Mouse (Mus musculus): ENCODE results near the gene Cd200r3.

Gene Cd200r3

DNA sequence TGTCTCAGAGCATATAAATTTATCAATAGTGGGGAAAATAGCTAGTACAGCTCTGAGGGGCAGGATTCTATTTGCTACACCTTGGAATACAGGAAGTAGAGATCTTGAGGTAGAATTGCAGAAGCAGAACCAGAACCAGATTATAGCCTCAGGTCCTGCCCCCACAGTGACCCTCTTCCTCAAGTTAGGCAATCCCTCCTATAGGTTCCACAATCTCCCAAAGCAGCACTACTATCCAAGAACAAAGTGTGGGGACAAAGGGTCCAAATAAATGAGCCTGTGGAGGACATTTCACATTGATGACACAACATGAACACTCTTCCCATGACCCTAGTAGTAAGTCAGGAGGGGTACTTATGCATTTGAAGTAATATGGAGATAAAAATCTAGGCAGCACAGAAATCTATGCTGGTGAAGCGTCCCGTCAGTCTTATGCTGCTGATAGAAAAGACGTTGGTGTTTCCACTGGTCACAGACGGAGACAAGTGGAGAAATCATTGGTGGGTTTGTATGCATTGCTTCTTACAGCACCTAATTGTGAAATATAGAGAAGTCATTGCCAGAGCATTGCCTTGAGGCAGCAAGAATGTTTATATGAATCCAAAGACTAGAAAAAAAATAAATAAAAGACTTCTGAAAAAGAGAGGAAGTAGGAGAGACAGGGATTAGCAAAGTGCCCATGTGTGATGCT, 45.3 kb downstream of the Cd200r3 start:
- no peak for DNase-seq (ENCODE audit: low spot score in 2 of 2)

DNA sequence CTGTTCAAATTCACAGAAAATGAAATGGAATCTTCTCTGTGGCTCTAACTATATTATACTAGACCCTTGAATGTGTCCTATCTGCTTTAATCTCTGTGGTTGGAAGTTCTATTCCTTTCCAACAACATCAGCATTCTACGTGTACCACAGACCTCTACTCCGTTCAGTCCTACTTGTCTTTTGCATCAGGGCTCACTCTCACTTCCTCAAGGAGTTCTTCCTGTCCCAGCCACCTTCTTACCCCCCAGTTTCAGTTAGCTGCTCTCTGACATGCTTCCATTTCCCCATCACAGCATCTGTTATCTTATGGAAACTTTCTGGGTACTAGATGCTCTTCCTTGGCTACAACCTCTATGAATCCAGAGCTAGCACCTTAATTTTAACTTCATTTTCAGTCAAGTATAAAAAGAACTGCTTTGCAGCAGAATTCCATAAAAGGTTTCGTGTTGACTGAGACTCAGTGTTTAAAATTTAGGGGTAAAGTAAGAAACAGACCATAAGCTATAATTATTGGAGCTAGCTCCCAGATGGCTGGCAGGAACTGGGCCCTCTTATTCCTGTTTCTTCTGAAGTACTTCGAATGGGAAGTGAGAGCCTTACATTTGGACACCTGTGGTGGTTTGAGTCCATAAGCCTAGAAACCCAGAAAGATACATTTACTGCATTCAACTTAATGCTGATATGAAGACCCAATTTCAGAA, 50.0 kb downstream of the Cd200r3 start:
- DNase-seq (ENCODE audit: low spot score in 2 of 2) = no peak

DNA sequence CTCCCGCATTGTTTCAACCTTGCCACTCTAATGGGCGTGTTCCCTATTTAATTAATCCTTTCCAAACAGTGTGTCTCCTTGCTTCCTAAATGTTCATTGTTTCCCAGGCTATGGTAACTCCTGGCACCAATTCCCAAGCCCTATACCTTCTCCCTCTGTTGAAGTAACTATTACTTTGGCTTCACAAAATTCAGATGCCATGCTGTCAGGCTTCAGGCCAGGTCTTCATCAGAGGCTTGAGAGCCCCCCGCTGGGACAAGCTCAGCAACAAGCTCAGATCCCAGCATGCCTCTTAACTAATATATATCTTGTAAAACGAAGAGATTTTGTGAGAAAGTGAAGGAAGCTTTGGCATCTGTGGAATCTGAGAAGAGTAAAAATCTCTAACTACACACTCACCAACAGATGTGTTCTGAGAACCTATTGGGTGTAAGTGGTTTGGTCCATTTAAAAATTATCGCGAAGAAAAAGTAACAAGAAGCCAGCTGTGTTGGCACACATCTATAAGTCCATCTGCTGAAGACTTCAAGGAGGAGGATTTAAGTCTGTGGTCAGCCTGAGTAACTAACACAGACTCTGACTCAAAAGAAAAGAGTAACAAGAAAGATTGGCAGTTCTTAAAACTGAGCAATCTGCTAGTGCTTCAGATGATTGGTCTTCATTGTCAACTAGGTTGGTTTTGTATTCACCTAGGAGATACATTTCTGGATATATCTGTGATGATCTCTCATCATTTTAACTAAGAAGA, 50.9 kb downstream of the Cd200r3 start:
- DNase-seq (ENCODE audit: low spot score in 2 of 2) = no peak

DNA sequence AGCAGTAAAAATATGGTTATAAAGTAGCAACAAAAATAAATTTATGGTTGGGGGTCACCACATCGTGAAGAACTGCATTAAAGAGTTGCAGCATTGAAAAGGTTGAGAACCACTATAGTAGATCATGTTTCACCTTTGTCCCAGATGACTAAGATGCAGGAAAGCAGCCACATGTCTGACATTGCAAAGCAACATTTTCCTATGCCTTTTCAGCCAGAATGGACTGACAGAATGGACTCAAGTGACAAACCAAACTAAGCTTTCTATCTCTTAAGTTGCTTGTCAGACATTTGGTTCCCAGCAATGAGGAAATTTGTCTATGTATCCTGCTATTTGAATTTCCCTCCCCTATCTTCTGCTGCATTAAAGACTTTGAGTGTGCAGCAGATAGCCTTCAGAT, 51.6 kb downstream of the Cd200r3 start:
- DNase-seq (ENCODE audit: low spot score in 2 of 2) = no peak

DNA sequence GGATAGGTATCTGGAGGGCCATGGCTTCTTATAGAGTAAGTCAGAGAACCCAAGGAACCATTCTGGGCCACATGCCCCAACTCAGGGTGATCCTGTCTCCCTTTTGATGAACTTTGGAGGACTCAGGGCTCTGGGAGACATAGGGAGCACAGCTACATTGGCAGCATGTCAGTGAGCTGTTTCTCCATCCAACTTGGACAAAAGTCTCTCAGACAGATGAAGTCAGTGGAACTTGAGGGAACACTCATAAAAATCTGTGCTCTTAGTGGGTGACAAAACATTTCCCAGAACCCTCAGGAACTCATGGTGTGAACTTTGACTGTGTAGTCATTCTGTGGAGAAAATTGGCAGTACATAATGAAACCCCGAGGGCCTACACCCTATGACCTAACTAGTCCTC, 53.2 kb downstream of the Cd200r3 start:
- DNase-seq (ENCODE audit: low spot score in 2 of 2) = peak in 1 of 2 experiments; percentile 56

DNA sequence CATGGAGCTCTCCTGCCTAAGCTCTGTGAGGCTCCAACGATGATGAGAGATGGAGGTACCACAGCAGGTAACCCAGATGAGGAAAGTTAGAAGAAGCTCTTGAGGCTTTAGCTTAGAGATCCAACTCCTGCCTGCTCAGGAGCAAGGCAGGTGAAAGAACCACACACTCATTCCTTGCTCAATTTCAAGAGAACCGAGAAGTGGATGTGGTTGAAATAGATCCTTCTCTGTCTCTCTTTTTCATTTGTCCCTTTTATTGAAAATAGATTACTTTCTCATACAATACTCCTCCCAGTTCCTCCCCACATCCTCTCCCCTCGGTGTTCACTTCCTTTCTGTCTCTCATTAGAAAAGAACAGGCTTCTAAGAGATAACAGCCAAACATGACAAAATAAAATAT, 56.1 kb downstream of the Cd200r3 start:
- no peak for DNase-seq (ENCODE audit: low spot score in 2 of 2)

DNA sequence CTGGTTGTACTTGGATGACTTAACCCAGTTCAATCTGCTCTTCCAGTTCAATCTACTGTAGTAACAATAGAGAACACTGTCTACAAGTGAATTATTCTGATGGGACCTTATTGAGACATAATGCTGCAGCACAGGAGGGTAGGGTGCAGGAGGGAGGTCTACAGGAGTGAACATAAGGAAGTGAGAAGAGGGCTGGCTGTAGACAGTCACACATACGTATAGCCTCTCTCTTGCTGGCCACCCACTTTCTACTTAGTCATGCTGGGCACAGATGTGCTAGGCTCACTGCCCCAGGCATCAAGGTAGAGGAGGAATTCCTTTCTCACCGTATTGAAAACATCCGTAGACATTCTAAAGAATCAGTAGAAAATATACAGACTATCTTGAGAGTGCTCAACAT, 61.0 kb downstream of the Cd200r3 start:
- no peak for DNase-seq (ENCODE audit: low spot score in 2 of 2)

DNA sequence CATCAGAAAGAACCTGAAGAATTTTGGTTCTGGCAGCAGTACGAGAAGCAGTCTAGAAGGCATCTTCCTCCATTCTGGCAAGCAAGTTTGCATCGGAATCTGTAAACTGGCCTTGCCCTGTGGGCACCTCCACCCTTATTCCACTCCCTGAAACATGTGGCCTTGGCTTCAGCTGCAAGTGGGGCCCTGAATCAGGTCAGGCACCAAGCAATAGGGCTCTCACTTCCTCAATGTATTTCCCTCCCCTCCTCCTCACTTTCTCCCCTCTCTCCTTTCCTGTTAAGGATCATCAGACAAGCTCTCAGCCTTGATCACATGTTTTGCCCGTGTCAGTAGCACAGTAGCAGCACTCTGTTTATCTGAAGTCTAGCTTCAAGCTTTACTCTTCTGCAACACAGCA, 61.8 kb downstream of the Cd200r3 start:
- no peak for DNase-seq (ENCODE audit: low spot score in 2 of 2)

DNA sequence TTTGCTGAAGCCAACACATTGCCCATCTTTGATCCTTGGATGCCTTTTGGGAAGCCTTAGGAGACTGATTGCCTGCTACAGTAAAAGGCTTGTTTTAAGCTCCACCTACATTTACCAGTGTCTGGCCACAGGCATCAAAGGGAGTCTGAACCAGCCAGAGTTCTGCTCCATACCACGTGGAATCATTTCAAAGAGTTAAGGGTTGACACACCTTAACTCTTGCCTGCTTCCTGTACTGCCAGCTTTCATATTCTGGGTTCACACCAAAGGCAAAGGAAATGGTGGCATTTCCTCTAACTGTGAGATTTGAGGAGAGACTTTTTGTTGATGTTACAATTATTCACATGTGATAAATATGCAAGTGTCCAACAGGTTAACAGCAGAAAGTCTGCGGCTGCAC, 63.5 kb downstream of the Cd200r3 start:
- no peak for DNase-seq (ENCODE audit: low spot score in 2 of 2)

DNA sequence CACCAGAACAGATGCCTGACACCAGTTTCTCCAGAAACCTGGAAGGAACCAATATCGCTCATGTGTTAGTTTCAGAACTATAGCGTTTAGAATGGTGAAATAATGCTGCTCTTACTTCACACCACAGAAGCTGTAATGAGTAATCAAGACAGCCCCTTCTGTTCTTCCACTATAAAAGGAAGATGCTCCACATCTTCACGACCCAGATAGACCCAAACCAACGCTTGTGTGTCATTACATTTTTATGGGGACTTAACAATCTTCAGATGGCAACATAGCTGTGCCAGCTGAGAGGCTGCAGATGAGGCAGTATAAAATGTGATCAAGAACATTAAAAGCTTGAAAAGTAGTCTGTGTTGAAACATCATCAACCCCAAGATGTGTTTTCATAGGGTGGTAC, 64.3 kb downstream of the Cd200r3 start:
- DNase-seq (ENCODE audit: low spot score in 2 of 2) = no peak

DNA sequence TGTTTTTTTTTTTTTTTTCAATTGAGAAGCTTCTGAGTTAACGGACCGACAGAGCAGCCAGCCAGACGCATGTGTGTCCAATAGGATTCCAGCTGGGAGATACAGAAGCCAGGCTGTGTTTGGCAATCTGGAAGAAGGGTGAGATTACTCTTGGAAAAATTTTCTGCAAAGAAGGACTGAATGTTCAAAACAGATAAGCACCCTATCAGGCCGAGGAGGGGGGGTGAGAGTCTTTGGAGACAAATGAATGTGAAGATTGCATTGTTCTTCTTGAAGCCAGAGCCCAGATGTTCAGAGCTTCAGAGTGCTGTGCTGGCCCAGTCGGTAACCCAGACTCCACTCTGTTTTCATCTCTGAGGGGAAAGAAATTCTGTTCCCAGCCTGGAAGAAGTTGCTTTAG, 66.2 kb downstream of the Cd200r3 start:
- DNase-seq (ENCODE audit: low spot score in 2 of 2) = peak in 1 of 2 experiments; percentile 65

DNA sequence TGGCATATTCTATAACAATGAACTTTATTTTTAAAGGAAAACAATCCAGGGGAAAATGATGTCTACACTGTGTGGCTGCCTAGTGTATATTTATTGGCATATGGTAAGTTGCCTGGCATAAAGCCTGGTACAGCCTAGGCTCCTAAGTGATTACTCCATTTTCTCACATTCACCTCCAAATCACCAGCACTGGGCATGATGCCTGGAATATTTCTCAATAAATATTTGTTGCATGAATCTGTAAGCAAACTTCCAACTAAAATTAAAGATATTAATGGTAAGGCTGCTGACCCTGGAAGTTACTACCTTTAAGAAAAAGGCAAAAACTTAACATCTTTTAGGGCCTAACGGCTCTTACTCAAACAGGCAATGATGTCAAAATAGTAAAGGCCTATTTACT, 72.1 kb downstream of the Cd200r3 start:
- DNase-seq (ENCODE audit: low spot score in 2 of 2) = peak in 1 of 2 experiments; percentile 26

DNA sequence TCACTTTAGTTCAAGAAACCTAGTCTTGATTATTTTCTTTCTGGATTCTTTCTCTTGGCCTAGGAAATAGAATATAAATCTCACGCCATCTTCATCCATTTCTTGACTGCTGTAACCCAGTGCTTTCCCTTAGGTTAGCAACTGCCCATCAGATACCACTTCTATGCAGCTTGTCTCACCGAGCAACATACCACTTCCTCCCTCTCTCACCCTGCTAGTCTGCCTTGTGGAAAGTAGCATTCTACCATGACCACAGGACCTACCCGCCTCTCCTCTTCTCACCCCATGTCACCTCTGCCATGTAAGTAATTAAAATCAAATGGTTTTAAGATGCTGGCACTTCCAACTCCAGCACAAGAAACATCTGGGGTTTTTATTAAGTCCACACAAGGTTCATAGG, 73.0 kb downstream of the Cd200r3 start:
- DNase-seq (ENCODE audit: low spot score in 2 of 2) = no peak

DNA sequence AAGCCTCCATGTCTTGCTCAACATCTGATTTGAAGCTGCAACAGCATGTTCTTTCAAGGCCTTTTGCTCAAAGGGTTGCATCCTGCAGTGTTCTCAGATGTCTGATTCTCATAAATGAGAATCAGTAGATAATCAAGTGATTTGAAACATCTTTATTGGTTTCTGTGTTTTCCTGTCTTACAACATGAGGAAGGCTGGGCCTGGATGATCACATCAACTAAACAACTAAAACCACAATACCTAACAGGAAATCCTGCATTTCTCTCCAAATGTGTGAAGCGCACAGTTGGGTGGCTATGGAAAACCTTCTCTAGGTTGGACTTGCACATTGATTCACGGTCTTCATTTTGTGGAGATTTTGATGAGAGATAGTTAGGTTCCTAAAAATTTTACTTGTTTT, 75.4 kb downstream of the Cd200r3 start:
- no peak for DNase-seq (ENCODE audit: low spot score in 2 of 2)

DNA sequence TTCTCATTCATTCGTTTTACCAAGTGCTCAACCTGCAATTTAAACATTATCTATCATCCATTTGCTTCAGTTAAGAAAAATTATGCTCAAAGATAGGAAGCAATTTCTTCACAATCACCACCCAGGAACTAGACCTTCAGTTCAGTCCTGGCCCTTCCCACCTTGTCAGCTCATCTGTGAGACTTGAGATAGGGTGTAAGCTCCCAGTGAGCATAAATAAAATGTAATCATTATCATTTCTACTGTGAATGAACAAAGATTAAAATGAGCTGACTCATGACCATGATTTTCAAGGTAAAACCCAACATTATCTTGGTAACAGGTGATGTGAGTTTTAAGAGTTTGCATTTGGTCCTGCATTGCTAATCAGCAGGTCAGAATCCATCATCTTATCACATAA, 76.6 kb downstream of the Cd200r3 start:
- no peak for DNase-seq (ENCODE audit: low spot score in 2 of 2)

DNA sequence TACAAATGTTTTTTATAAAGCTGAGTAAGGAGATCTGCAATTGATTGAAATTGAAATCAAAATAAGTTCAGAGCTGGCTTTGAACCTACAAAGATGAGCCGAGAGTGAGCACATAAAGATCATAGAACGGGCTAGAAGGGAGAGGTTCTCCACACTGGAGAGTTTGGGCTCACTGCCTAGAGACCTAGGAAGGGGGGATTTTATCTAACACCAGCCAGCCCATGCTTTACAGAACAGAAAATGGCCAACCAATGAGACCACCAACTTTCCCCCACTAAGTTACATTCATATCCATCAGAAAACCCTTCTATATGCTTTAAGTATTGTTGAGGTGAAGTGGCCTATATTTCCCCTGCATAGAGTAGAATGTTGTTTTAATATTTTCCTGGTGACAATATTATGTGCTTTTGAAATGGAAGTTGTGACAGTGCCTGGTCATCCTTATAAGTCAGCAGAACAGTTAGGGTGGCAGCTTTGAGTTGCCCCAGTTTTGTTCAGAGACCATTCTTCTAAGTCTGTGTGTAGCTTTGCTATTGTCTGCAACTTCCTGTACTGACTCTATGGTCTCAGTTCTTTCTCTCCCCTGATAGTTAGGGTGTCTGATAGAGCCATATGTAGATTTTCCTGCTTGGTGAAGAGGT, 77.3 kb downstream of the Cd200r3 start:
- DNase-seq (ENCODE audit: low spot score in 2 of 2) = no peak

DNA sequence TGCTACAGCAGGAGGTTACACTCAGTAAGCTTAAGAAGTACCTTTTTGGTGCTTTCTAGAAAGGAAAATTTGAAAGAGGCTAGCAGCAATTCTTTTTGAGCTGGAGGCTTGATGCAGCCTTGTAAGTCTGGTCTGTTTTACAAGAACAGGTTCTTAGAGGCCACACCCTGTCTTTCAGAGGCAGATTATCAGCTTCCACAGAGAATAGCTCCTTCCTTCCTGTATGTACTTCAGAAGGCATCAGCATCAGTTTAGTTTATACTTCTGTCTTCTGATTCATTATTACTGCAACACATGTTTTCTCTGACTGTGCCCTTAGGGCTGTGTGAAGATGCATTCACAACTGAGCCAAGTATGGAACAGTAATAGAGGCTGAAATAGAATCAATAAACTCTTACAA, 78.0 kb downstream of the Cd200r3 start:
- DNase-seq (ENCODE audit: low spot score in 2 of 2) = no peak

DNA sequence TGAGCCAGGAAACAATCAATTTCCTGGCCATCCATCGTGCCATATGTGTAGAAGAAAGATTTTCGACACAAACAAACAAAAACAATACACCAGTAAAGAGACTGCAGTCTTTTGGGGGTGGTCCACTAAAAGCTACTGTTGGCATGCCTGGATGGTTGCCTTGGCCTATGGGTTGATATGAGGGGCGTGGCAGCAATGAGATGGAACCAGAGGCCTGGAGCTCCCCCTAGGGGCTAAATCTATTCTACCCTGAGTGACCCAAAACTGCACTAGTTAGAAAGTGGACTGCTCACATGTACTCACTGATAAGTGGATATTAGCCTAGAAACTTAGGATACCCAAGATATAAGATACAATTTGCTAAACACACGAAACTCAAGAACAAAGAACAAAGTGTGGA, 80.4 kb downstream of the Cd200r3 start:
- DNase-seq (ENCODE audit: low spot score in 2 of 2) = peak; percentile 46 to 53

DNA sequence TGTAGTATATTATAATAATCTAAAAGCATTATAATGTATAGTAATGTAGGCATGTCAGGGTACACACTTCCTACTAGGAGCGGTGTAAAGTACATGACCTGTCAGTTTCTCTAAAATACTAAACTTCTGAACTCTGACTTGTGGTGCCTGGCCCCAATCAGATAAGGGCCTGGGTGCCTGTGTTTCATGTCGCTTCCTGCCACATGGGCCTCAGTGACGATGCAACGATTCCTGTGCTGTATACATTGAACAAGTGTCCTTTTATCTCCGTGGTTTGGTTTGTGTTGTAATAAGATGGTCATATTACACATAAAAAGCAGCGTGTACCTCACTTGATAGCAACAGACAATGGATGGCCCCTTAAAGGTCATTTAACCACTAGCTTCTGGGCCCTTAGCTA, 81.8 kb downstream of the Cd200r3 start:
- DNase-seq (ENCODE audit: low spot score in 2 of 2) = no peak

DNA sequence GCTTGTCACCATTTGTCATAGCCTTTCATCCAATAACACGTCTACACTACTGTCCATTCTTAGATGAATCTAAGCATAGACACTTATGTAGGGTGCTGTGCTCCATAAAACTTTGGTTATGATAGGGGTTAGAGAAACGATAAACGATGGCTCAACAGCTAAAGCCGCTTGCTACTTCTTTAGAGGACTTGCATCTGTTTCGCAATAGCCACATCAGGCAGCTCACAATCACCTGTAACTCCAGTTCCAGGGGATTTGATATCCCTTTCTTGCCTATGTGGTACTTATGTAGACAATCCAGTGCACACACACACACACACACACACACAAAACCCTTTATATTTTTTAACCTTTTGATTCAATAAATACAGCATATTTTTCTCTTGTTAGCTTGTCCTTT, 85.6 kb downstream of the Cd200r3 start:
- no peak for DNase-seq (ENCODE audit: low spot score in 2 of 2)

DNA sequence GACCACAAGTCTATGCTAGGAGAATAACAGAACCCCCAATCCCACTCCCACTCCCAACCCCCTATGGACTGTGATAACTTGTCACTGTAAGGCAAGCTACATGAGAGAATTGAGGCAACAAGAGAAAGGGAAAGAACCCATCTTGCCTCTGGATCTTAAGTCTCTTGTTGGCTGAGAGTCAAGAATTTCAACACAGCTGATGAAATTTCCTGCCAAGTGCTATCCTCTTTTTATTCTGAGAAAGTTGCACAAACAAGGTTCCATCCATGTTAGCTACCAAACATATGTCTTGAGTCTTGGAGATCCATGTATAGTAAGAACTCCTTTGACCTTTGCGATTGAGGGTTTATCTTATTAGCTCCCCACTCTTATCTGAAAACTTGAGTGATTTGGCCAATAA, 86.0 kb downstream of the Cd200r3 start:
- no peak for DNase-seq (ENCODE audit: low spot score in 2 of 2)

DNA sequence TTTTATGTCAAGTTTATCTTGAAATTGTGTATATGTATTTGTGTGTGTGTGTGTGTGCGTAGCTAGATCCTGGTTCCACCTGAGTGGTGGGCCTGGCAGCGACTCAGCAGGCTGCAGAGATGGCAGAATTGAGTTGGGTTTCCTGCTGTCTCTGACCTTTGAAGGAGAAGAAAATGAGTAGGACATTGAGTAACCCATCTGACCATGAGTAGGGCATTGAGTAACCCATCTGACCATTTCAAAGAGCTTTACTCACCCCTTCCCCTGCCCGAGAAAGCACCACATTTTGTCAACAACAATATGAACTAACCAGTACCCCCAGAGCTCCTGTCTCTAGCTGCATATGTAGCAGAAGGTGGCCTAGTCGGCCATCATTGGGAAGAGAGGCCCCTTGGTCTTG, 86.6 kb downstream of the Cd200r3 start:
- DNase-seq (ENCODE audit: low spot score in 2 of 2) = no peak

DNA sequence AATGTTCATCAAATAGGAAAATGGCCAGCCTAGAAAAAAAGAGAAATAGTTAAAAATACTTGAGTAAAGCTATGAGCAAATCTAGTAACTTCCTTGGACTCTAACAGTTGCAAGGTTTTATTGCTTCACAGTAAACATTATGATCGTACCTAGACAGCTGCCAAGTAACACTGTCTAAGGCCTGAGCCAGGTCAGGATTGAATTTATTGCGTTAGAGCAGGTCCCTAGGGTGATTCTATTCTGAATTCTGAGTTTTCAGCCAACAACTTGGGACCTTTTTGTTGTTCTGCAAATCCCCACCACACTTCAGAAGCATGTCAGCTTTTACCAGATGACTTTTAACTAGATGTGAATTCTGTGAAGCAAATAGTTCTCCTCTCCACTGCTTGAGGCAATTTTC, 87.3 kb downstream of the Cd200r3 start:
- no peak for DNase-seq (ENCODE audit: low spot score in 2 of 2)

All from urinary bladder, postnatal 36 days (tissue).